Mouse (Mus musculus): ENCODE measurements around the gene Smco4. TPM values are rescaled to one million over a fixed set of nuclear protein-coding genes. Genes with fewer than 3 reads are reported as not detected.

Smco4 gene
- total and polyA plus RNA-seq, 3 experiments, result 26.9 to 65.6 (median 49.6) TPM

GRCm38 (mm10) chr9:15509363-15509762 is 16.1 kb downstream of the Smco4 start:
- dilution Hi-C loops (cut with MboI; ENCODE audit: extremely low pct_ligation_motif_present, extremely low pct_unique_long_range_greater_than_20kb, low sequenced_read_pairs), result no loop called here
- H3K4me2 ChIP-seq (ENCODE audit: insufficient read depth, low read depth, poor library complexity, severe bottlenecking), result no peak overlapping the region
- H3K4me3 ChIP-seq (replicated peaks in 1 of 3; ENCODE audit: low read depth in 2 of 3, low read length in 2 of 3, poor library complexity in 1 of 3), result no peak overlapping the region
- no peaks in the 10 kb centered on the region for H3K9me3 ChIP-seq (replicated peaks; ENCODE audit: low read length)
- H3K4me1 ChIP-seq (ENCODE audit: control insufficient read depth in 1 of 2, insufficient read depth in 2 of 2), result peaks cover 12 to 83% of the 10 kb centered on the region in 2 experiments; a peak in 3 of 4 replicates
- no peak for DNase-seq (ENCODE audit: extremely low read depth)
- peaks cover 6% of the 10 kb centered on the region for H3K79me2 ChIP-seq (replicated peaks; ENCODE audit: control insufficient read depth, extremely low read depth, insufficient read depth, poor library complexity, severe bottlenecking)
- H3K27ac ChIP-seq (ENCODE audit: insufficient read depth, low read depth), result no peak overlapping the region
- in situ Hi-C loops (cut with MboI; ENCODE audit: low pct_ligation_motif_present, low pct_unique_long_range_greater_than_20kb, low sequenced_read_pairs), result no loop called here
- H3K36me3 ChIP-seq (replicated peaks in 1 of 2; ENCODE audit: control insufficient read depth in 1 of 2, insufficient read depth in 1 of 2, low read length in 1 of 2), result peaks cover 20 to 83% of the 10 kb centered on the region in 2 experiments
- H3K27me3 ChIP-seq (replicated peaks), result no peaks in the 10 kb centered on the region
- TF ChIP-seq CTCF (conservative IDR thresholded peaks at IDR 0.05 in 1 of 2, IDR thresholded peaks at IDR 0.05 in 1 of 2; ENCODE audit: low read depth in 2 of 2, low read length in 2 of 2) (no peak), CHD2 (IDR thresholded peaks at IDR 0.05; ENCODE audit: low read length) (no peak), ELF1 (IDR thresholded peaks at IDR 0.05; ENCODE audit: low read depth, low read length) (no peak), ZMIZ1 (IDR thresholded peaks at IDR 0.05; ENCODE audit: low read depth, low read length) (no peak), KAT2A (IDR thresholded peaks at IDR 0.05; ENCODE audit: insufficient replicate concordance, low read length) (no peak), TBP (conservative IDR thresholded peaks at IDR 0.05; ENCODE audit: low read depth, low read length) (no peak), RCOR1 (conservative IDR thresholded peaks at IDR 0.05; ENCODE audit: low read depth, low read length) (no peak), UBTF (IDR thresholded peaks at IDR 0.05; ENCODE audit: low read depth, low read length) (no peak), MEF2A (IDR thresholded peaks at IDR 0.05; ENCODE audit: borderline replicate concordance, low read depth, low read length) (no peak), MAZ (IDR thresholded peaks at IDR 0.05; ENCODE audit: low read depth, low read length) (no peak), RAD21 (IDR thresholded peaks at IDR 0.05; ENCODE audit: low read depth, low read length) (no peak), ZKSCAN1 (IDR thresholded peaks at IDR 0.05; ENCODE audit: borderline replicate concordance, low read depth, low read length) (no peak), MYC (IDR thresholded peaks at IDR 0.05; ENCODE audit: low read depth, low read length) (no peak), MXI1 (IDR thresholded peaks at IDR 0.05; ENCODE audit: low read depth, low read length) (no peak), SMC3 (IDR thresholded peaks at IDR 0.05; ENCODE audit: low read depth, low read length) (no peak), EP300 (IDR thresholded peaks at IDR 0.05; ENCODE audit: low read length) (no peak), E2F4 (IDR thresholded peaks at IDR 0.05; ENCODE audit: insufficient replicate concordance, low read depth, low read length) (no peak)
- no peak overlapping the region for H3K9ac ChIP-seq (ENCODE audit: insufficient read depth, low read depth)

GRCm38 (mm10) chr9:15510557-15511310 is 17.5 kb downstream of the Smco4 start:
- TF ChIP-seq TCF12 (IDR thresholded peaks at IDR 0.05; ENCODE audit: low read depth, low read length) (no peak), POLR2A (IDR thresholded peaks at IDR 0.05; ENCODE audit: low read depth, low read length) (no peak), TBP (conservative IDR thresholded peaks at IDR 0.05; ENCODE audit: low read depth, low read length) (no peak), CHD2 (IDR thresholded peaks at IDR 0.05; ENCODE audit: low read length) (no peak), MAX (IDR thresholded peaks at IDR 0.05; ENCODE audit: low read length) (no peak), ZC3H11A (IDR thresholded peaks at IDR 0.05; ENCODE audit: low read depth, low read length) (no peak), NRF1 (IDR thresholded peaks at IDR 0.05; ENCODE audit: low read depth, low read length) (no peak), ZNF384 (IDR thresholded peaks at IDR 0.05; ENCODE audit: low read depth, low read length) (no peak), JUN (IDR thresholded peaks at IDR 0.05; ENCODE audit: insufficient read depth, low read depth, low read length) (no peak), KAT2A (IDR thresholded peaks at IDR 0.05; ENCODE audit: insufficient replicate concordance, low read length) (no peak), CTCF (conservative IDR thresholded peaks at IDR 0.05 in 1 of 2, IDR thresholded peaks at IDR 0.05 in 1 of 2; ENCODE audit: low read depth in 2 of 2, low read length in 2 of 2) (no peak), MYC (IDR thresholded peaks at IDR 0.05; ENCODE audit: low read depth, low read length) (no peak), E2F4 (IDR thresholded peaks at IDR 0.05; ENCODE audit: insufficient replicate concordance, low read depth, low read length) (no peak), MAFK (IDR thresholded peaks at IDR 0.05; ENCODE audit: insufficient replicate concordance, low read length) (no peak), RAD21 (IDR thresholded peaks at IDR 0.05; ENCODE audit: low read depth, low read length) (no peak; the same call in 1 of the 2 replicates), CHD1 (IDR thresholded peaks at IDR 0.05; ENCODE audit: low read depth, low read length) (no peak), POLR2AphosphoS2 (IDR thresholded peaks at IDR 0.05; ENCODE audit: low read depth, low read length) (no peak), SIN3A (IDR thresholded peaks at IDR 0.05; ENCODE audit: low read length) (no peak)
- Histone ChIP-seq H3K9me3 (replicated peaks; ENCODE audit: low read length) (no peaks in the 10 kb centered on the region), H3K4me3 (replicated peaks in 1 of 3; ENCODE audit: low read depth in 2 of 3, low read length in 2 of 3, poor library complexity in 1 of 3) (no peak overlapping the region), H3K4me1 (ENCODE audit: control insufficient read depth in 1 of 2, insufficient read depth in 2 of 2) (peaks cover 15 to 83% of the 10 kb centered on the region in 2 experiments), H3K36me3 (replicated peaks in 1 of 2; ENCODE audit: control insufficient read depth in 1 of 2, insufficient read depth in 1 of 2, low read length in 1 of 2) (peaks cover 17 to 85% of the 10 kb centered on the region in 2 experiments), H3K4me2 (ENCODE audit: insufficient read depth, low read depth, poor library complexity, severe bottlenecking) (no peak overlapping the region; the same call in 1 of the 2 replicates), H3K27me3 (replicated peaks) (no peaks in the 10 kb centered on the region), H3K79me2 (replicated peaks; ENCODE audit: control insufficient read depth, extremely low read depth, insufficient read depth, poor library complexity, severe bottlenecking) (peaks cover 6% of the 10 kb centered on the region; the same call in 1 of the 2 replicates), H3K9ac (ENCODE audit: insufficient read depth, low read depth) (no peak overlapping the region), H3K27ac (ENCODE audit: insufficient read depth, low read depth) (no peak overlapping the region)
- in situ Hi-C loops (cut with MboI; ENCODE audit: low pct_ligation_motif_present, low pct_unique_long_range_greater_than_20kb, low sequenced_read_pairs), result no loop called here
- dilution Hi-C loops (cut with MboI; ENCODE audit: extremely low pct_ligation_motif_present, extremely low pct_unique_long_range_greater_than_20kb, low sequenced_read_pairs), result no loop called here
- DNase-seq (ENCODE audit: extremely low read depth), result no peak
